Mouse (Mus musculus) heart, embryonic 15.5 days (tissue): ENCODE data around the gene Eml4. TPM values are rescaled to one million over a fixed set of nuclear protein-coding genes. Genes with fewer than 3 reads are reported as not detected.

Experiments
- ATAC-seq: fragments of 200-750 bp; cut with Nextera tagmentation; replicated peaks from 2 replicates; pipeline ENCODE4 v1.8.0; 2017; ENCODE audit warnings: low read depth, moderate TSS enrichment; ENCODE audit not compliant: insufficient number of reproducible peaks, insufficient read depth, low FRiP score
- H3K27ac ChIP-seq: fragments of 300-500 bp; sonication (generic); 2 replicates; pipeline ENCODE4 v1.5.1; 2015; ENCODE audit warnings: mild to moderate bottlenecking, inconsistent platforms
- H3K27me3 ChIP-seq: fragments of 300-500 bp; sonication (generic); 2 replicates; pipeline ENCODE4 v1.6.1; 2015; ENCODE audit warnings: inconsistent platforms
- H3K36me3 ChIP-seq: fragments of 300-500 bp; sonication (generic); 2 replicates; pipeline ENCODE4 v1.6.1; 2015; ENCODE audit warnings: mild to moderate bottlenecking, inconsistent platforms
- H3K4me1 ChIP-seq: fragments of 300-500 bp; sonication (generic); replicated peaks from 2 replicates; pipeline ENCODE4 v1.6.1; 2015; ENCODE audit warnings: inconsistent platforms
- H3K4me2 ChIP-seq: fragments of 300-500 bp; sonication (generic); 2 replicates; pipeline ENCODE4 v1.6.1; 2015; ENCODE audit warnings: inconsistent platforms, mild to moderate bottlenecking, moderate library complexity
- H3K4me3 ChIP-seq: fragments of 300-500 bp; sonication (generic); 2 replicates; pipeline ENCODE4 v1.5.1; 2015; ENCODE audit warnings: mild to moderate bottlenecking, inconsistent platforms
- H3K9ac ChIP-seq: fragments of 300-500 bp; sonication (generic); 2 replicates; pipeline ENCODE4 v1.6.1; 2015; ENCODE audit warnings: mild to moderate bottlenecking, inconsistent platforms
- H3K9me3 ChIP-seq: fragments of 300-500 bp; sonication (generic); replicated peaks from 2 replicates; pipeline ENCODE4 v1.6.1; 2016; ENCODE audit warnings: inconsistent platforms
- WGBS: fragments of 180-500 bp; shearing (Covaris S2); methylation state at CpG from one replicate; pipeline ENCODE4 v1.1.7; 2015; ENCODE audit warnings: mixed read lengths; 5-methylcytosine and 5-hydroxymethylcytosine counted together
- polyA plus RNA-seq: library from polyadenylated mRNA; unstranded; fragments of >200 nt; fragmentation: Nextera tagmentation; extraction: Ambion mirVana; gene quantifications from 2 replicates; pipeline ENCODE4 v1.2.1, GENCODE M21; 2015

The Eml4 gene
- polyA plus RNA-seq, 1 experiment from 2014 or later, result 11.0 TPM

- H3K36me3 ChIP-seq, result no peaks in the 10 kb centered on the region
- H3K9me3 ChIP-seq, result no peaks in the 10 kb centered on the region
- peak; percentile 59 for ATAC-seq
- H3K4me2 ChIP-seq, result peak overlapping the region; percentile 81
- peak overlapping the region; percentile 88 for H3K27ac ChIP-seq
- WGBS, result under 1% methylated on average over 48 of the region's 57 CpGs
- H3K4me3 ChIP-seq, result peak overlapping the region; percentile 90
- peaks cover 27% of the 10 kb centered on the region for H3K4me1 ChIP-seq
- H3K27me3 ChIP-seq, result no peaks in the 10 kb centered on the region
- H3K9ac ChIP-seq, result peak overlapping the region; percentile 93
Measured at GRCm38 (mm10) chr17:83351119-83351531, 394 bp downstream of the Eml4 start.

- no peaks in the 10 kb centered on the region for H3K27me3 ChIP-seq
- peak overlapping the region; percentile 81 for H3K4me2 ChIP-seq
- no peak for ATAC-seq
- H3K4me3 ChIP-seq, result peak overlapping the region; percentile 90
- peak overlapping the region; percentile 93 for H3K9ac ChIP-seq
- H3K36me3 ChIP-seq, result no peaks in the 10 kb centered on the region
- 9% methylated on average over 13 of the region's 13 CpGs for WGBS
- H3K4me1 ChIP-seq, result peaks cover 27% of the 10 kb centered on the region
- H3K27ac ChIP-seq, result peak overlapping the region; percentile 88
- no peaks in the 10 kb centered on the region for H3K9me3 ChIP-seq
Measured at GRCm38 (mm10) chr17:83351601-83352413, 1.1 kb downstream of the Eml4 start.

GRCm38 (mm10) chr17:83352456-83352855, 1.7 kb downstream of the Eml4 start:
- ATAC-seq, result no peak
- Histone ChIP-seq H3K27ac (peak overlapping the region; percentile 33; the same call in 1 of the 2 replicates), H3K36me3 (no peaks in the 10 kb centered on the region), H3K9me3 (no peaks in the 10 kb centered on the region), H3K4me2 (peak overlapping the region; percentile 81), H3K9ac (peak overlapping the region; percentile 93; the same call in 1 of the 2 replicates), H3K27me3 (no peaks in the 10 kb centered on the region), H3K4me3 (peak overlapping the region; percentile 90), H3K4me1 (peaks cover 27% of the 10 kb centered on the region)
- WGBS, result 17% methylated on average over 2 of the region's 2 CpGs

GRCm38 (mm10) chr17:83353011-83353410, 2.3 kb downstream of the Eml4 start:
- no peaks in the 10 kb centered on the region for H3K36me3 ChIP-seq
- no peak for ATAC-seq
- 28% methylated on average over 5 of the region's 5 CpGs for WGBS
- H3K9ac ChIP-seq, result peak overlapping the region; percentile 36; the same call in 1 of the 2 replicates
- H3K9me3 ChIP-seq, result no peaks in the 10 kb centered on the region
- H3K4me3 ChIP-seq, result peak overlapping the region; percentile 90
- H3K27me3 ChIP-seq, result no peaks in the 10 kb centered on the region
- H3K4me2 ChIP-seq, result peak overlapping the region; percentile 81
- H3K27ac ChIP-seq, result no peak overlapping the region
- peaks cover 27% of the 10 kb centered on the region for H3K4me1 ChIP-seq

GRCm38 (mm10) chr17:83353460-83353859, 2.7 kb downstream of the Eml4 start:
- no peak overlapping the region for H3K27ac ChIP-seq
- 24% methylated on average over 4 of the region's 4 CpGs for WGBS
- H3K4me1 ChIP-seq, result peaks cover 27% of the 10 kb centered on the region
- ATAC-seq, result no peak
- no peaks in the 10 kb centered on the region for H3K9me3 ChIP-seq
- no peak overlapping the region; the same call in 1 of the 2 replicates for H3K4me3 ChIP-seq
- H3K27me3 ChIP-seq, result no peaks in the 10 kb centered on the region
- H3K4me2 ChIP-seq, result peak overlapping the region; percentile 81
- H3K36me3 ChIP-seq, result no peaks in the 10 kb centered on the region
- H3K9ac ChIP-seq, result no peak overlapping the region

GRCm38 (mm10) chr17:83355481-83355880, 4.8 kb downstream of the Eml4 start:
- WGBS, result 51% methylated on average over 2 of the region's 2 CpGs
- H3K9me3 ChIP-seq, result no peaks in the 10 kb centered on the region
- no peak overlapping the region for H3K9ac ChIP-seq
- no peak overlapping the region for H3K27ac ChIP-seq
- peaks cover 33% of the 10 kb centered on the region for H3K4me1 ChIP-seq
- no peak overlapping the region for H3K4me2 ChIP-seq
- H3K27me3 ChIP-seq, result no peaks in the 10 kb centered on the region
- no peaks in the 10 kb centered on the region for H3K36me3 ChIP-seq
- ATAC-seq, result no peak
- H3K4me3 ChIP-seq, result no peak overlapping the region

- no peak for ATAC-seq
- Histone ChIP-seq H3K27me3 (no peaks in the 10 kb centered on the region), H3K4me3 (no peak overlapping the region), H3K4me1 (peaks cover 31% of the 10 kb centered on the region), H3K4me2 (no peak overlapping the region), H3K9me3 (no peaks in the 10 kb centered on the region), H3K36me3 (no peaks in the 10 kb centered on the region), H3K9ac (no peak overlapping the region), H3K27ac (0 out of 2 replicates have a peak overlapping the region, but pooled peaks have one; percentile 16)
- WGBS, result 36% methylated on average over 4 of the region's 4 CpGs
Measured at GRCm38 (mm10) chr17:83359934-83360333, 9.2 kb downstream of the Eml4 start.

- peaks cover 36% of the 10 kb centered on the region for H3K4me1 ChIP-seq
- 76% methylated on average over 13 of the region's 13 CpGs for whole genome bisulfite sequencing
- H3K36me3 ChIP-seq, result no peaks in the 10 kb centered on the region
- no peak overlapping the region for H3K27ac ChIP-seq
- H3K27me3 ChIP-seq, result no peaks in the 10 kb centered on the region
- ATAC-seq, result no peak
- H3K4me2 ChIP-seq, result no peak overlapping the region
- H3K9ac ChIP-seq, result no peak overlapping the region
- no peaks in the 10 kb centered on the region for H3K9me3 ChIP-seq
- no peak overlapping the region for H3K4me3 ChIP-seq
Measured at GRCm38 (mm10) chr17:83360796-83361566, 10.2 kb downstream of the Eml4 start.

- no peak for ATAC-seq
- no peaks in the 10 kb centered on the region for H3K9me3 ChIP-seq
- H3K9ac ChIP-seq, result no peak overlapping the region
- no peaks in the 10 kb centered on the region for H3K27me3 ChIP-seq
- H3K4me3 ChIP-seq, result no peak overlapping the region
- no peak overlapping the region for H3K27ac ChIP-seq
- 53% methylated on average over 3 of the region's 3 CpGs for WGBS
- H3K4me1 ChIP-seq, result peaks cover 43% of the 10 kb centered on the region
- H3K36me3 ChIP-seq, result no peaks in the 10 kb centered on the region
- H3K4me2 ChIP-seq, result no peak overlapping the region
Measured at GRCm38 (mm10) chr17:83363081-83363480, 12.3 kb downstream of the Eml4 start.

GRCm38 (mm10) chr17:83364296-83364695, 13.6 kb downstream of the Eml4 start:
- H3K36me3 ChIP-seq, result no peaks in the 10 kb centered on the region
- H3K27ac ChIP-seq, result no peak overlapping the region
- no peaks in the 10 kb centered on the region for H3K9me3 ChIP-seq
- H3K4me1 ChIP-seq, result peaks cover 43% of the 10 kb centered on the region
- no peak overlapping the region for H3K9ac ChIP-seq
- H3K27me3 ChIP-seq, result no peaks in the 10 kb centered on the region
- ATAC-seq, result no peak
- no peak overlapping the region for H3K4me2 ChIP-seq
- H3K4me3 ChIP-seq, result no peak overlapping the region
- 61% methylated on average over 5 of the region's 5 CpGs for WGBS

- no peak overlapping the region for H3K4me2 ChIP-seq
- no peaks in the 10 kb centered on the region for H3K36me3 ChIP-seq
- no peak overlapping the region for H3K9ac ChIP-seq
- no peak overlapping the region for H3K4me3 ChIP-seq
- WGBS, result 65% methylated on average over 2 of the region's 2 CpGs
- H3K27me3 ChIP-seq, result no peaks in the 10 kb centered on the region
- no peaks in the 10 kb centered on the region for H3K9me3 ChIP-seq
- H3K4me1 ChIP-seq, result peaks cover 36% of the 10 kb centered on the region
- H3K27ac ChIP-seq, result peak overlapping the region; percentile 13; the same call in 1 of the 2 replicates
- no peak for ATAC-seq
Measured at GRCm38 (mm10) chr17:83365130-83365529, 14.4 kb downstream of the Eml4 start.
